Mouse (Mus musculus): ENCODE measurements around the gene Gba. TPM values are rescaled to one million over a fixed set of nuclear protein-coding genes. Genes with fewer than 3 reads are reported as not detected.

The Gba gene
- polyA plus RNA-seq, 1 experiment from 2014 or later, result 30.7 TPM

DNA sequence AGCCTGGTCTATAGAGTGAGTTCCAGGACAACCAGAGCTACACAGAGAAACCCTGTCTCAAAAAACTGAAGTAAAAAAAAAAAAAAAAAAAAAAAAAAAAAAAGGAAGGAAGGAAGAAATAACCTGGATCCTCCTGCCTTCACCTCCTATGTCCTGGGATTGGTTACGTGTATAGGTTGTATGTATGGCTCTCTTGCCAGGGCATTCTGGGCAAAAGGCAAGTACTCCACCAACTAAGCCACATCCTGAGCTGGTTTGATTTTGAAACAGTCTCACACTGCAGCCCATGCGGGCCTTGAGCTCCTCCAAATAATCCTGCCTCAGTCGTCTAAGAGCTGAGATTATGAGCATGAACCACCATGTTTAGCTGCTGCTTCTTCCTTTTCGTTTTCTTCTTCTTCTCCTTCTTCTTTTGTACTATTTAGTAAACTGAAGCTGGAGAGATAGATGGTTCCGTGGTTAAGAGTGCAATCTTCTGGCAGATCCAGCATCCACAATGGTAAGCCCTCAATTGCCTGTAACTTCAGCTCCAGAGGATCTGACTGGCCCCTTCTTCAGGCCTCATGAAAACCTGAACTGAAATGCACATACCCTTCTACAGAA is 39.0 kb upstream of the Gba start:
- H3K4me2 ChIP-seq (ENCODE audit: low read depth, severe bottlenecking), result peak overlapping the region; percentile 76; the same call in 1 of the 2 replicates
- ATAC-seq (ENCODE audit: insufficient number of reproducible peaks, low FRiP score, low TSS enrichment, low read depth), result no peak
- peak overlapping the region; percentile 8 for H3K9ac ChIP-seq (ENCODE audit: low read length)
- DNase-seq (ENCODE audit: low spot score), result no peak
- peaks cover 7% of the 10 kb centered on the region; the same call in 1 of the 2 replicates for H3K27me3 ChIP-seq (ENCODE audit: control insufficient read depth, insufficient read depth, low read length)
- no peaks in the 10 kb centered on the region for H3K9me3 ChIP-seq (ENCODE audit: control insufficient read depth, low read length)
- no peak overlapping the region for H3K27ac ChIP-seq (replicated peaks; ENCODE audit: low read depth, low read length)
- H3K4me3 ChIP-seq (ENCODE audit: low read depth, low read length), result peak overlapping the region; percentile 61
- 82% methylated on average over 5 of the region's 5 CpGs for WGBS
- H3K4me1 ChIP-seq (ENCODE audit: control insufficient read depth, insufficient read depth, low read length), result peaks cover 21% of the 10 kb centered on the region
- H3K36me3 ChIP-seq (ENCODE audit: control insufficient read depth, insufficient read depth, low read length), result peaks cover 5% of the 10 kb centered on the region

DNA sequence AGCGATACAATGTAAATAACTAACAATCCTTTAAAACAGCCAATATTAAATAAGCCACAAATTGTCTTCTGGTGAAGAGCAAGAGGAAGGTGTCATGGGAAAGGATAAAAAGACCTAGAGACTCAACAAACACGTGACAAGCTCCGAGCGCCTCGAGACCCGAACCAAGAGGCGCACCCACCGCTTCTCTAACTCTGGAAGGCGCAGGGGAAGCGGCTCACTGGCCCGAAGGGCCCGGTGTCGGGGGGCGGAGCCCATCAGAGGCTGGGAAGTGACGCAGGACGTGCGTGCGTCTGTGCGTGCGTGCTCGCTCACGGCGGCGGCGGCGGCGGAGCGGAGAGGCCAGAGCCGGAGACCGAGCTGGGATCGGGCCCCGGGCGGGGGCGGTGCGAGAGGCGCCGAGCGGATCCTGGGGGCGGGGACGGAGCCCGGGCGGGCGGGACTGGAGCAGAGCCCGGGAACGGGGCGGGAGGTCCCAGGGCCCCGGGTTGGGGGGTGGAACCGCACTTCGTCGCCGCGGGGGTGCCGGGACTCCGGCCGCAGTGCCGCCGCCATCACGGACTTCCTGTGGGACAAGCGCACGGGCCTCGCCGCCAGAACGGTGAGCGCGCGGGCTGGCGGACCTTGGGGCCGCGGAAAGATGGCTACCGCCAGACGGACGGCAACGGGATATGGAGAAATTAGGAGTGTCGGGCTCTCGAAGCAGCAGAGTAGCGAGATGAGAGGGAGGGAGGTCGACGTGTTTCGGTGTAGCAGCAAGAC is 38.0 kb upstream of the Gba start, which contains the start of gene Clk2:
Clk2 (plus strand) TSS at position 290 of the 762 bp plus-strand sequence.
- Histone ChIP-seq H3K9ac (ENCODE audit: low read length) (peak within 1 kb of the TSS; percentile 92), H3K27ac (replicated peaks; ENCODE audit: low read depth, low read length) (peak within 1 kb of the TSS; percentile 89), H3K4me1 (ENCODE audit: control insufficient read depth, insufficient read depth, low read length) (peaks cover 19% of the 10 kb centered on the region), H3K9me3 (ENCODE audit: control insufficient read depth, low read length) (no peaks in the 10 kb centered on the region), H3K4me2 (ENCODE audit: low read depth, severe bottlenecking) (peak within 1 kb of the TSS; percentile 76), H3K27me3 (ENCODE audit: control insufficient read depth, insufficient read depth, low read length) (no peaks in the 10 kb centered on the region), H3K4me3 (ENCODE audit: low read depth, low read length) (peak within 1 kb of the TSS; percentile 61), H3K36me3 (ENCODE audit: control insufficient read depth, insufficient read depth, low read length) (peaks cover 11% of the 10 kb centered on the region)
- 1% methylated on average over 75 of the region's 79 CpGs for WGBS
- DNase-seq (ENCODE audit: low spot score) (peak; percentile 95), ATAC-seq (ENCODE audit: insufficient number of reproducible peaks, low FRiP score, low TSS enrichment, low read depth) (peak; percentile 95)

DNA sequence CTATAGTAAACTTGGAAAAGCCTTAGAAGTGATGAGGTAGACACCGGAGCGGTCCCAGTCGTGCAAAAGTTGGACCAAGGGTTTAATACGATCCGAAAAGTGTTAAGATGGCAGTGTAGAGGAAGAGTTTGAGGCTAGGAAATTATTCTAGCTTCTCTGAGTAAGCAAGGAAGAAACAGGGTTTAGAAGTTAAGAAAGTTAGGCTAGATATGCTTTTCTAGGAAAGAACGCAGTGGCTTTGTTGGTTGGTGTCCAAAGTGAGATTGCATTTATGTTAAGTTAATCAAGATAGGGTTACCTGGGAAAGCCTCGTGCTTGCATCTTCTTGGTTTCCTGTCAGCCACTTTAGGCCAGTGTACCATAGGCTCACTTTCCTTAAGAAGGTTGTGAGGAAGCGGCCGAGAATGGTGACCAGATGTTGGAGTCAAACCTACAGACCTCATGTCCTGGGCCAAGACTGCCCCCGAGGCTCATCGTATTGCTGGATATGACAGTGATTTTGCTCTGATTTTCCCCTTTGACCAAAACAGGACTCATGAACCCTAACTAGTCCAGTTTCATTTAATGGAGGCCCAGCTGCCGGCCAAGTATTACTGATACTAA is 37.4 kb upstream of the Gba start:
- peaks cover 15% of the 10 kb centered on the region for H3K4me1 ChIP-seq (ENCODE audit: control insufficient read depth, insufficient read depth, low read length)
- no peak for ATAC-seq (ENCODE audit: insufficient number of reproducible peaks, low FRiP score, low TSS enrichment, low read depth)
- H3K36me3 ChIP-seq (ENCODE audit: control insufficient read depth, insufficient read depth, low read length), result peaks cover 17% of the 10 kb centered on the region
- H3K4me2 ChIP-seq (ENCODE audit: low read depth, severe bottlenecking), result peak overlapping the region; percentile 76
- no peak for DNase-seq (ENCODE audit: low spot score)
- H3K27ac ChIP-seq (replicated peaks; ENCODE audit: low read depth, low read length), result peak overlapping the region; percentile 89
- H3K4me3 ChIP-seq (ENCODE audit: low read depth, low read length), result peak overlapping the region; percentile 61
- no peaks in the 10 kb centered on the region for H3K9me3 ChIP-seq (ENCODE audit: control insufficient read depth, low read length)
- 18% methylated on average over 12 of the region's 12 CpGs for WGBS
- H3K27me3 ChIP-seq (ENCODE audit: control insufficient read depth, insufficient read depth, low read length), result no peaks in the 10 kb centered on the region
- H3K9ac ChIP-seq (ENCODE audit: low read length), result peak overlapping the region; percentile 92

DNA sequence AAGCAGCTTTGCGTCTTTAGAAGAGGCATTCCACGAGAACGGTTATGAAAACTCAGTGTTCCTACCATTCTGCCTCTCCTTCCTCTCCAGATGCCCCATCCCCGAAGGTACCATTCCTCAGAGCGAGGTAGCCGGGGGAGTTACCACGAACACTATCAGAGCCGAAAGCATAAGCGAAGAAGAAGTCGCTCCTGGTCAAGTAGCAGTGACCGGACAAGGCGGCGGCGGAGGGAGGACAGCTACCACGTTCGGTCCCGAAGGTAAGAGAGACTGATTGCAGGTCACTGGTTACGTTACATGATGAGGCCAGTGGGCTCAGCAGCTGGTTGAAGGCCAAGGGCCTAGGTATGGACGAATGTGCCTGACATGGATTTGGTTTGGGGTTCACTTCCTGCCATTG is 35.8 kb upstream of the Gba start:
- Histone ChIP-seq H3K4me2 (ENCODE audit: low read depth, severe bottlenecking) (no peak overlapping the region), H3K4me1 (ENCODE audit: control insufficient read depth, insufficient read depth, low read length) (peaks cover 15% of the 10 kb centered on the region), H3K9me3 (ENCODE audit: control insufficient read depth, low read length) (no peaks in the 10 kb centered on the region), H3K27ac (replicated peaks; ENCODE audit: low read depth, low read length) (no peak overlapping the region), H3K4me3 (ENCODE audit: low read depth, low read length) (no peak overlapping the region), H3K36me3 (ENCODE audit: control insufficient read depth, insufficient read depth, low read length) (peaks cover 22% of the 10 kb centered on the region), H3K27me3 (ENCODE audit: control insufficient read depth, insufficient read depth, low read length) (no peaks in the 10 kb centered on the region), H3K9ac (ENCODE audit: low read length) (no peak overlapping the region)
- DNase-seq (ENCODE audit: low spot score), result no peak
- ATAC-seq (ENCODE audit: insufficient number of reproducible peaks, low FRiP score, low TSS enrichment, low read depth), result no peak
- 95% methylated on average over 19 of the region's 19 CpGs for WGBS

DNA sequence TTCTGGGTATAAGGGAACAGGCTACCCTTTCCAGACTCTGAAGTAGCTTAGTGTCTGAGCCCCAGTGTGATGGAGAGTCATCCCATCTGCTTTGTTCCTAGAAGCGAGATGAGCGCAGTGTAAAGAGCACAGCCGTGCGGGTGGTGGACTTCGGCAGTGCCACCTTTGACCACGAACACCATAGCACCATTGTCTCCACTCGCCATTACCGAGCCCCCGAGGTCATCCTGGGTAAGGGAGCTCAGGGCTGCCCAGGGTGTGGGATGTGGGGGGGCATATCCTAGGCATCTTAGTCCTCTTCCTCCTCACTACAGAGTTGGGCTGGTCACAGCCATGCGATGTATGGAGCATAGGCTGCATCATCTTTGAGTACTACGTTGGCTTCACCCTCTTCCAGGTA is 27.9 kb upstream of the Gba start:
- Histone ChIP-seq H3K36me3 (ENCODE audit: control insufficient read depth, insufficient read depth, low read length) (peaks cover 35% of the 10 kb centered on the region), H3K4me1 (ENCODE audit: control insufficient read depth, insufficient read depth, low read length) (0 out of 2 replicates have a peak, but pooled peaks cover 6% of the 10 kb centered on the region), H3K9ac (ENCODE audit: low read length) (no peak overlapping the region), H3K27me3 (ENCODE audit: control insufficient read depth, insufficient read depth, low read length) (no peaks in the 10 kb centered on the region), H3K9me3 (ENCODE audit: control insufficient read depth, low read length) (no peaks in the 10 kb centered on the region), H3K27ac (replicated peaks; ENCODE audit: low read depth, low read length) (no peak overlapping the region), H3K4me3 (ENCODE audit: low read depth, low read length) (no peak overlapping the region), H3K4me2 (ENCODE audit: low read depth, severe bottlenecking) (no peak overlapping the region)
- no peak for DNase-seq (ENCODE audit: low spot score)
- ATAC-seq (ENCODE audit: insufficient number of reproducible peaks, low FRiP score, low TSS enrichment, low read depth), result no peak
- 94% methylated on average over 11 of the region's 11 CpGs for WGBS

DNA sequence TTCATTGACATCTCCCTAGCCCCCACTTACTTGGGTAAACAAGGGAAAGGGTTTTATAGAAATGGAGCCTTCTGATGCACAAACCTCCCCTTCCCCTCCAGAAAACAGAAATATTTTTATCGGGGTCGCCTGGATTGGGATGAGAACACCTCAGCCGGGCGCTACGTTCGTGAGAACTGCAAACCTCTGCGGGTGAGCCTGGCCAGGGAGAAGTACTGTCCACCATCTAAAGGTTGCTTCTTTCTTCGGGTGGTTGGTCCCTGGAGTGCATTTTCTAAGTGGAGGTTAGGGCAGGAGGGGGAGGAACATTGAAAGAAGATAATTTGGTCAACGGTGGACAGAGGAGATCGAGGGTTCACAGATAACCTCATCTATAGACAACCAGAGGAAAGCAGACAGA is 27.2 kb upstream of the Gba start:
- H3K4me1 ChIP-seq (ENCODE audit: control insufficient read depth, insufficient read depth, low read length), result 0 out of 2 replicates have a peak, but pooled peaks cover 6% of the 10 kb centered on the region
- DNase-seq (ENCODE audit: low spot score) (no peak), ATAC-seq (ENCODE audit: insufficient number of reproducible peaks, low FRiP score, low TSS enrichment, low read depth) (no peak)
- H3K27ac ChIP-seq (replicated peaks; ENCODE audit: low read depth, low read length), result no peak overlapping the region
- H3K4me3 ChIP-seq (ENCODE audit: low read depth, low read length), result no peak overlapping the region
- 93% methylated on average over 10 of the region's 10 CpGs for WGBS
- no peak overlapping the region for H3K4me2 ChIP-seq (ENCODE audit: low read depth, severe bottlenecking)
- H3K9ac ChIP-seq (ENCODE audit: low read length), result no peak overlapping the region
- H3K9me3 ChIP-seq (ENCODE audit: control insufficient read depth, low read length), result no peaks in the 10 kb centered on the region
- no peaks in the 10 kb centered on the region for H3K27me3 ChIP-seq (ENCODE audit: control insufficient read depth, insufficient read depth, low read length)
- peaks cover 30% of the 10 kb centered on the region for H3K36me3 ChIP-seq (ENCODE audit: control insufficient read depth, insufficient read depth, low read length)

DNA sequence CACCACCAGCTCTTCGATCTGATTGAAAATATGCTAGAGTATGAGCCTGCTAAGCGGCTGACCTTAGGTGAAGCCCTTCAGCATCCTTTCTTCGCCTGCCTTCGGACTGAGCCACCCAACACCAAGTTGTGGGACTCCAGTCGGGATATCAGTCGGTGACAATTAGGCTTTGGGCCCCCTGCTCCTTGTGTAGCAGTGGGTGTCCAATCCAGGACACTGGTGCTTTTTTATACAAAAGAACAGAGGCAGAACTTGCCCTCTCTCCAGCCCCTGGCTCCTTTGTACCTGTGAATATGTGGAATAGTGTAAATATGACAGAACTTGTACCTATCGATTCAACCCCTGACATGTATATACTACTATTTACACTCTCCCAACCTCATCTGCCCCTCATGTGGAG is 26.3 kb upstream of the Gba start:
- no peak overlapping the region for H3K9ac ChIP-seq (ENCODE audit: low read length)
- no peak overlapping the region for H3K4me3 ChIP-seq (ENCODE audit: low read depth, low read length)
- peaks cover 31% of the 10 kb centered on the region for H3K36me3 ChIP-seq (ENCODE audit: control insufficient read depth, insufficient read depth, low read length)
- no peaks in the 10 kb centered on the region for H3K27me3 ChIP-seq (ENCODE audit: control insufficient read depth, insufficient read depth, low read length)
- ATAC-seq (ENCODE audit: insufficient number of reproducible peaks, low FRiP score, low TSS enrichment, low read depth) (no peak; the same call in 1 of the 2 replicates), DNase-seq (ENCODE audit: low spot score) (no peak)
- no peak overlapping the region for H3K27ac ChIP-seq (replicated peaks; ENCODE audit: low read depth, low read length)
- WGBS, result 89% methylated on average over 7 of the region's 7 CpGs
- no peak overlapping the region; the same call in 1 of the 2 replicates for H3K4me2 ChIP-seq (ENCODE audit: low read depth, severe bottlenecking)
- 0 out of 2 replicates have a peak, but pooled peaks cover 6% of the 10 kb centered on the region for H3K4me1 ChIP-seq (ENCODE audit: control insufficient read depth, insufficient read depth, low read length)
- no peaks in the 10 kb centered on the region for H3K9me3 ChIP-seq (ENCODE audit: control insufficient read depth, low read length)

DNA sequence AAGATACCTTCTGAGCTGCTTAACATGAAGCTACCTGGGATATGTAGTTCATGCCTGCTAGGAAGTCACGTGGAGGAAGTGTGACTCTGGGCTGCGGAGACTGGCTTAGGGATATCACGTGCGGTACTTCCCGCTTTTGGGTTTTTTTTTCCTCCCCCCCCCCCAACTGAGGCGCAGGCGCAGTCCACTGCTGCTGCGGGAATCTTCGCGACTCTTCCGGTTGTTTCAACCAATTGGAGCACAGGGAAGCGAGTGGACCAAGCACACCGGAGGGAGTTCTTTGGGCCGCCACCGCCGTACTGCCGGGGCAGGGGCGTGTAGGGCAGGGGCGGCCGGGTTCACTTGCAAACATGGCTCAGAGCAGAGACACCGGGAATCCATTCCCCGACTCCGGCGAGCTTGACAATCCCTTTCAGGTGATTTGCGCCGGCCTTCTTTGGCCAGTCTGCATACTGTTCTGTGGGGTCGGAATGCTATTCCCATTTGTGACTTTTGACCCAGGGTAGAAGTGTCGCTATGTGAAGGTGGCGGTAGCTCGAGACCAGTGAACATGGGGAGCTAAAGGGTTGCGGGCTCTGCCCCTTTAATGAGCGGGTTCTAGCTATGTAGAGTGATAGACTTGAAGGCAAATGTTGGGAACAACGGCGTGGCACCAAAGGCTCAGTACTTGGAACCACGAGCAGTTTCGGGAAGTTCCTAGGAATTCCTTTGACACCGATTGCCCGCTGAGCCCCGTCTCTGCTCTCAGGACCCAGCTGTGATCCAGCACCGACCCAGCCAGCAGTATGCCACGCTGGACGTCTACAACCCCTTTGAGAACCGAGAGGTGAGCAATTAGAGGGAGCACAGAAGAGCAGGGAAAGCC is 25.3 kb upstream of the Gba start, which contains the start of gene Scamp3:
Scamp3 (plus strand) TSS at position 232 of the 865 bp plus-strand sequence.
- DNase-seq (ENCODE audit: low spot score) (peak; percentile 93), ATAC-seq (ENCODE audit: insufficient number of reproducible peaks, low FRiP score, low TSS enrichment, low read depth) (peak; percentile 93)
- H3K4me2 ChIP-seq (ENCODE audit: low read depth, severe bottlenecking), result peak within 1 kb of the TSS; percentile 82
- H3K9ac ChIP-seq (ENCODE audit: low read length), result peak within 1 kb of the TSS; percentile 86
- no peaks in the 10 kb centered on the region for H3K27me3 ChIP-seq (ENCODE audit: control insufficient read depth, insufficient read depth, low read length)
- under 1% methylated on average over 43 of the region's 43 CpGs for WGBS
- H3K27ac ChIP-seq (replicated peaks; ENCODE audit: low read depth, low read length), result peak within 1 kb of the TSS; percentile 53
- peaks cover 37% of the 10 kb centered on the region for H3K36me3 ChIP-seq (ENCODE audit: control insufficient read depth, insufficient read depth, low read length)
- no peaks in the 10 kb centered on the region for H3K9me3 ChIP-seq (ENCODE audit: control insufficient read depth, low read length)
- peak within 1 kb of the TSS; percentile 59 for H3K4me3 ChIP-seq (ENCODE audit: low read depth, low read length)
- 0 out of 2 replicates have a peak, but pooled peaks cover 6% of the 10 kb centered on the region for H3K4me1 ChIP-seq (ENCODE audit: control insufficient read depth, insufficient read depth, low read length)
